Mouse (Mus musculus): ENCODE results near the gene Flt3.

Gene Flt3

DNA sequence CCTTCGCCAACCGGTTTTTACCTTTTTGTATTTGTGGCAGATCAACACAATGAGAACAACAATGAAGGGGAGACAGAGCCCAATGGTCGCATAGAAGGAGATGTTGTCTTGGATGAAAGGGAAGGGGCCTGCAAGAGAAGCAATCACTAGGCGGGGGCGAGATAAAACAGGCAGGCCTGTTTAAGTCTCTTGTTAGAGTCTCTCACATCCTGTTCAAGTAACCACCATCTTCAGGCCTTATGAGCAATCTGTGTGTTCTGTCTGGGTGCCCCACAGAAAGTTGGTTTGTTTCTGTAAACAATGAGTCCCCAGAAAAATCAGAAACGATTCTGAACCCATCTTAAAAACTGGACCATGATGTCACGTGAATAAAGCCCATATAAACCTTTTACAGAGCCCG, 45.3 kb downstream of the Flt3 start:
- ATAC-seq (ENCODE audit: low TSS enrichment), result no peak

DNA sequence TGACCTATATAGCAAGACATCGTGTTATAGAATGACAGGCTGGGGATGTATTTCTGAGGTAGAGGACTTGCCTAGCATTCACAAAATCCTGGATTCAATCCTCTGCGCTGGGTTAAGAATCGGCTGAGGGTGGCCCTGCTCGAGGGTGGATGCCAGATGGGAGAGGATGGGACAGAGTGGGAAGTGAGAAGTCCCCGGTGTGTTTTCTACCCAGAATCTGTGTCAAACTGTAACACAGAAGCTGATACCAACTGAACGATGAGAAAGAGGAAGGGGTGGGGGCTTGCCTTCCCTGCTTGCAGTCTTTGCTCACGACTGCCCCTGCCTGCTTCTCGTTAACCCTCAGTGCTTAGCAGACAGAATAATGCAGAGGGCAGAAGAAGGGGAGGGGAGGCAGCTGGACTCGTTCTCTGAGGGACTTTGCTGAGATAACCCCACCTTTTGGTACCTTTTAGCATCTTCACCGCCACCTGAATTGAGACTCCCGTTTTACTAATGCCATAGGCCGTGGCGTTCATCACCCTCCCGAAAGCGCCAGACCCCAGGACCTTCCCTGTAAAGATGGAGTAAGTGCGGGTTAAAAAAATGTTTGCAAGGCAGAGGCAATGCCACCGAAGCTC, 46.0 kb downstream of the Flt3 start:
- ATAC-seq (ENCODE audit: low TSS enrichment), result peak; percentile 91

- no peak for ATAC-seq (ENCODE audit: low TSS enrichment)
These were observed 48.4 kb downstream of the Flt3 start for GRCm38 (mm10) chr5:147351931-147352330.

GRCm38 (mm10) chr5:147345981-147346380, 54.3 kb downstream of the Flt3 start:
- ATAC-seq (ENCODE audit: low TSS enrichment), result no peak

DNA sequence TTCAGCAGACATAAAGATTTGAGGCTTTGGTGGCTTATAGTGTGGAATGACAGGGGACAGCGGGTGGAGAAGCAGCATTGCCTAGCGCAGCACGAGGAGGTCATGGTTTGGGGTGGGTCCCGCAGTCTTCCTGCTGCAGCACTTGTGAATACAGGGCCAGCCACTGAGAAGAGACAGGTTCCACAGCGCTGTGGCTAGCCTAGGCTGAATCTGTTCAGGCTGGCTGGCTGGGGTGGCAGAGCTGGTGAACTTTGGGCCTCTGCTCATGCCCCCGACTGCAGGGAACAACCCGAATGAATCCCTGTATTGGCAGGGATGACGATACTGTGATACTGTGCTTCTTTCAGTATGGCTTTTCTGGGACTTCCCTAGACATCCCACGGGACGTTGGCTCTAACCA, 56.4 kb downstream of the Flt3 start:
- ATAC-seq (ENCODE audit: low TSS enrichment), result no peak

- no peak for ATAC-seq (ENCODE audit: low TSS enrichment)
These were observed 57.4 kb downstream of the Flt3 start for GRCm38 (mm10) chr5:147342901-147343300.

DNA sequence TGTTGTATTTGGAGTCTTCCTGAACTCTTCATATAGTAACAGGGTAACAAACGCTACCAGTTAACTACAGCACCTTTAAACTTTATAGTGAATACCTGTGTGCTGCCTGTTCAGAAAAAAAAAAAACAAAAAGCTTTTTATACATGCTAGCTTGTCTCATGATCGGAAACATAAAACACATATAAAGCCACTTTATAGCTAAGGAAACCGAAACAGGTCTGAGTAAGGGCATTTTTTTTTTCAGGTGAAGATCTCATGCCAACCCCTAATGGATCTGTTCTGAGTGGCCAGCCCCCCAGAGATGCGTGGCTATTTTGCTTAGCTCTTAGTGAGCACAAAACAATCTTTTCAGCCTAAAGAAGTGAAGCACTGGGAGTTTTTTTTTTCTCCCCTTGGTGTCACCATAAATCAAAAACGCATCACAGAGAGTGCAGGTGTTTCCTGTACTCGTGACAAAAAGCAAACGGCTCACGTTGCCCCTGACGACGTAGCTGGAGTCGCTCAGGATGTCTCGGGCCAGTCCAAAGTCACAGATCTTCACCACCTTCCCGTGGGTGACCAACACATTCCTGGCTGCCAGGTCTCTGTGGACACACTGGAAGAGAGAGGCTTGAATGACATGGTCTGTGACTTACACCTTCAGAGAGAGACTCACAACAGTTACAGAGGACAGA, 59.4 kb downstream of the Flt3 start:
- ATAC-seq (ENCODE audit: low TSS enrichment), result no peak

DNA sequence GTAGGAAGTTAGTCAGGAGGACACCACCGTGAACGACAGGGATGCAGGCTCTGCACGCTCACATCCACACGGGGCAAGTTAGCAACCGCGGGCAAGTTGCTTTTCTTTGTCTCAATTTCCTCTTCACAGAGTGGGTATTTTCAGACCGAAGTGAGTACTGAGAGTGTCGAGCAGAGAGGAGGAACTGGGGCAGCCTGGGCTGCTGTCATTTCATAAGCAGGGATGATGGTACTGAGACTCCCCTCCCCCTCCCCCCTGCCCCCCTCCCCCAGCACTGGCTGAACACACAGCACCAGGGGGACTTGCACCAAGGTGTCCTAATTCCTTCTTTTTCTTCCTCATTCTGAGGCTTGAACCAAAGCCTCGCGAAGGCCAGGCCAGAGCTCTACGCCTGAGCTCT, 60.7 kb downstream of the Flt3 start:
- no peak for ATAC-seq (ENCODE audit: low TSS enrichment)

DNA sequence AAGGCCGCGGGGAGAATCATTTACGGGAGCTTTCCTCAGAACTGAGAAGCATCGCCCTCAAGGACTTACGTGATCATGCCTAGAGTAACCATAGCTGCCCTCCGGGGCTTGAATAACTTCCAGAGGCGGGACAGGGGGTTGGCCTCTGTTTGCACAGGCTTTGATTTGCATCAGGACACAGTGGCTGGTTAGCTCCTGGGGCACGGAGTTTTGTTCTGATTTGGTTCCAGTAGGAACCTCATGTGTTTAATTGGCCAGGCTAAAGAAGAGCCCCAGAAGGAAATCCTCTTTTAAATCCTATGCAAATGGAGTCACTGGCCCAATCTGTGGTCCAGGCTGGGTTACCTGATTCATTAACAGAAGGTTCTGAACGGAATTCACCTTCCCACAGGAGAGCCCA, 61.3 kb downstream of the Flt3 start:
- no peak for ATAC-seq (ENCODE audit: low TSS enrichment)

DNA sequence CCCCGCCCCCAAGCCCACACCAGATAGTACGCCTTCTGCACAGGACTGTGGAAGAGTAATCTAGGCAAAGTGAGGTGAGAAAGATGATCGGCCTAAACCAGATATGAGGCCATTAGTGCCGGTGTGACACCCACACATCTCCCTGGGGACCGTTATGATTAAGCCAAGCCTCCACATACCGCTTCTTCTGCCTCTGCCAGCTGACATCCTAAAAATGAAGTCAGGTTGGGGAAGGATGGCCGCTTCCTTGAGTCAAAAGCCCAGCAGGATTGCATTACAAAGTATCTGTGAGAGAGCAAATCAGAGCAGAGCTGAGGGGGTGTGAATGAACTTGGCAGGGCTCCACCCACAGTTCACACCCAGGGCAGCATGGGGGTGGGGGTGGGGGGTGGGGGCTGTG, 67.6 kb downstream of the Flt3 start:
- ATAC-seq (ENCODE audit: low TSS enrichment), result no peak

- ATAC-seq (ENCODE audit: low TSS enrichment), result no peak
These were observed 68.7 kb downstream of the Flt3 start for GRCm38 (mm10) chr5:147331547-147331946.

DNA sequence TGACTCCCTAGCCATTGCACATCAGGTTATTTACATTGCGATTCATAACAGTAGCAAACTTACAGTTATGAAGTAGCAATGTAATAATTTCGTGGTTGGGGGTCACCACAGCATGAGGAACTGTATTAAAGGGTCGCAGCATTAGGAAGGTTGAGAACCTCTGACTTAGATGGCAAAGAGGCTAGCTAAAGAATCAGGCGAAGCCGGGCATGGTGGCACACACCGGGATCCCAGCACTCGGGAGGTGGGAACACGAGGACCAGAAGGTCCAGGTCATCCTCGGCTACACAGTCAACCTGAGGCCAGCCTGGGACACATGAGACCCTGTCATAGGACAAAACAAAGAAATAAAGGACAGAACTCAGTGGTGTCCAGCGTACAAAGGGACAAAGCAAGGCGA, 70.3 kb downstream of the Flt3 start:
- no peak for ATAC-seq (ENCODE audit: low TSS enrichment)

DNA sequence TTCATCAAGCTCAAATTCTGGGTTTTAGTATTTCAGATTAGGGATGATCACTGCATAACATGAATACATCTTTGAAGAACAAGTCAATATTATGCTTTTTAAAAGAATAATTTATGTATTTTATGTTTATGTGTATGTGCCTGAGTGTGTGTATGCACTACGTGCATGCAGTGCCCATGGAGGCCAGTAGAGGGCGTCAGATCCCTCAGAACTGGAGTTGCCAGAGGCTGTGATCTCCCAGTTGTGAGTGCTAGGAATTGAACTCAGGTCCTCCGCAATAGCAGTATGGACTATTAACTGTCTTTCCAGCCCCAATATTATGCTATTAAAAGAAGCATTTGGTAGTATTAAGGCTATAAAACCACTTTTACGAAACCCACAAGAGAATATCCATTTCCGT, 72.7 kb downstream of the Flt3 start:
- no peak for ATAC-seq (ENCODE audit: low TSS enrichment)

- ATAC-seq (ENCODE audit: low TSS enrichment), result no peak
These were observed 74.4 kb downstream of the Flt3 start for GRCm38 (mm10) chr5:147325931-147326330.

DNA sequence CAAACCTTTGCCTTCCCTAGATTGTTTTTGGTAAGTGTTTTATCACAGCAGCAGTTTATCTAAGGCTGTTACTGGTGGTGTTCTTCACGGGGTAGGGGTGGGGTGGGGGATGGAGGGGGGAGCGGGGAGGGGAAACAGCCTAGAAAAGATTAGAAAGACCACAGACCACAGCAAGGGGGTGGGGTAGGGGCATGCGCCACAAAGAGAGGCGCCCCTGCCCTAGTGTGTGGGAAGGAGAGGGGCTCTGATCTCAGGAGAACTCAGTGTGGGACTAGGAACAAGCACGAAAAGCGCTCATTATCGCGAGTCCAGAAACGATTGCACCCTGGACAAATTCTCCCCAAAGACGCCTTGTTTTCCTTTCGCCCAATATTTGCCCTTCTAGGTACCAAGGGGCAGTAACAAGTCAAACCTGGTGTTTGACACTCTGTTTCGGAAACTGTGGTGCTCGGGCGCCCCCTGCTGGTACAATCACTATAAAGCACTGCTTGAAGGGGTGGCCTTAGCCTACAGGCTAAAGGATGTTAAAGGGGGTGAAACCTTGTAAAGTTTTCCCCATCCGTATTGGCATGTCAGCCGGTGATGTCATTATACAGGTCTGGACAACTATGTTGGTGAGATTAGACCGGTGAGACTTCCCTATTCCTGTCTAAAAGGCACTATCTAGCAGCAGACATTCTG, 76.9 kb downstream of the Flt3 start:
- ATAC-seq (ENCODE audit: low TSS enrichment), result no peak

GRCm38 (mm10) chr5:147322183-147322582, 78.1 kb downstream of the Flt3 start, which contains the start of gene Urad:
Gene Urad (minus strand): TSS chr5:147322440.
- no peak for ATAC-seq (ENCODE audit: low TSS enrichment)

- ATAC-seq (ENCODE audit: low TSS enrichment), result peak; percentile 86
These were observed 80.6 kb downstream of the Flt3 start for GRCm38 (mm10) chr5:147319653-147320052.

GRCm38 (mm10) chr5:147317991-147318390, 82.3 kb downstream of the Flt3 start:
- no peak for ATAC-seq (ENCODE audit: low TSS enrichment)

GRCm38 (mm10) chr5:147317321-147317720, 83.0 kb downstream of the Flt3 start:
- no peak for ATAC-seq (ENCODE audit: low TSS enrichment)

DNA sequence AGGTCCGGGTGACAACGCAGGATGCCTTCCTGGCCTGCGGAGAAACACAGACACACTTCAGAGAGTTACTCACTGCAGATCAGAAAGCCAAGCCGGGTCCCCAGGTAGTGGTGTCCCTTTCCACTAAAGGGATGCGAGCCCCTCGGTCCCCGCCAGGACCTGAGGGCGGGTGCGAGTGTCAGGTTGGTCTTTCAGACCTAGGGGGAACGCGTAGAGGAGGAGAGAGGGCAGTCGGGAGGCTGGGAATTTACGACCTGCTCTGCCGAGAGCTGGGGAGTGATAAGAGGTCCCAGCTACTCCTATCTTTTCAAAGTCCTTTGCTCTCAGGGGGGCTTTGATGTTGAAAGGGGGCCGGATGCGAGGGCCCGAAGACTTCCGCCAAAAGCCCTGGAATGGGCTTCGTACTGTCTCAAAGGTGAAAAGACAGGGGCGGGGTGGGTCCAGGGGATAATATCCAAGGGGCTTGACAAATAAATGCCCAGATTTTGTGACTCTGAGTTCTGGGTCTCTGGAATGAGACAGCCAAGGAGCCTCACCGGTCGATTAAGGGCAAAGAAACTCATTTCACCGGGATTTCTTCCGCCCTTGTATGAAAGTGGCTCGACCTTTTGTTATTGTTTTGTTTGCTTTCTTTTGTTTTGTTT, 84.7 kb downstream of the Flt3 start:
- ATAC-seq (ENCODE audit: low TSS enrichment), result no peak

- ATAC-seq (ENCODE audit: low TSS enrichment), result no peak
These were observed 85.5 kb downstream of the Flt3 start for GRCm38 (mm10) chr5:147314646-147315431.
